Mouse (Mus musculus) cortical plate, adult 2 months (tissue): Measurements from ENCODE around the gene Slc35f2.

ENCODE experiments used
- CTCF ChIP-seq: fragments of 200-500 bp; IDR thresholded peaks from 2 replicates; pipeline ENCODE4 v1.5.1; 2011; ENCODE audit warnings: mild to moderate bottlenecking, control low read depth, low read length; ENCODE audit not compliant: insufficient read depth; ENCODE audit errors: extremely low read depth
- POLR2A ChIP-seq: fragments of 200-500 bp; IDR thresholded peaks from 2 replicates; pipeline ENCODE4 v1.6.1; 2011; ENCODE audit warnings: mild to moderate bottlenecking, low read length, control low read depth; ENCODE audit not compliant: insufficient read depth; ENCODE audit errors: extremely low read depth

DNA sequence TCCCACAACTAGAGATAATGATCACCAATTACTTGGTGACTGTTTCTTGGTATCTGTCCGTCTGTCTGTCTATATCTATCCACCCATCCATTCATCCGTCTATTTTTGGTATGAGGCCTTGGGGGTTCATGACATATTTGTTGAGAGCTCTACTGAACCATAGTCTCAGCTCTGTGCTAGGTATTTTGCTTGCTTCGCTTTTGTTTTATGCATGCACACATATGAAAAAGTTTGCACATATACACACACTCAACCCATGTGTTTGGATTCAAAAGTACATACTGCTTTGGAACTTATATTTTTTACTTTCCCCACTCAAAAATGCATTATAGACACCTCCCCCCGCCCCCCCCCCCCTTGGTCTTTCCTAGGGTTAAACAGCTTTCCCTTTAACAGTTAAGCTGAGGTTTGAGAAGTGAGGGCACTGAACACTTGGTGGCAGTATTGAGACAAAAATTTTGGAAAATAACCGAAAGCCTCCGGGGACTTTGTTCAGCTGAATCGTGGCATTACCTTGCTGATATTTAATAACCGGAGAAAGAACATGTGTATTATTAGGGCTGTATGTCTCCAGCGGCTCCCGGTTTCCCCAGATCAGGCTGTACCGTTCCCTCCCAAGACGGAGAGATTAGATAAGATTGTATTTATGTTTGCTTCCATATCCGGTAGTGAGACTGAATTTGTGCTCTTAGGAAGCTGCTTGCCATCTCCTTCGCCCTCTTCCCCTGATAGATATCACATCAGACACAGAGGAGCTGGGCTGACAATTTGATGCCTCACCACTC is 57.9 kb downstream of the Slc35f2 start:
- peak; percentile 30; the same call in 1 of the 2 replicates for TF ChIP-seq CTCF
- TF ChIP-seq POLR2A, result no peak
